Mouse (Mus musculus) heart, postnatal 10 days (tissue): ENCODE results near the gene Cog8. TPM values are rescaled to one million over a fixed set of nuclear protein-coding genes. Genes with fewer than 3 reads are reported as not detected.
A peak's percentile ranks its signal among the peaks of the same experiment; 100 is the strongest.

Experiments
- DNase-seq, 2 experiments: peaks; one replicate each; pipeline ENCODE4 v3.0.0; 2021
- intact Hi-C: fragments of 180-260 bp; cut with DNase I; formaldehyde crosslinking; loops from one replicate; pipeline ENCODE4 v1.15.1; 2025
- total RNA-seq, 2 experiments: library from RNA; stranded (reverse); gene quantifications; 2 replicates each; pipeline ENCODE4 v1.2.3; 2021

Cog8 gene
- 10 to 100 TPM; 18.9 to 22.1 TPM for total RNA-seq

DNA sequence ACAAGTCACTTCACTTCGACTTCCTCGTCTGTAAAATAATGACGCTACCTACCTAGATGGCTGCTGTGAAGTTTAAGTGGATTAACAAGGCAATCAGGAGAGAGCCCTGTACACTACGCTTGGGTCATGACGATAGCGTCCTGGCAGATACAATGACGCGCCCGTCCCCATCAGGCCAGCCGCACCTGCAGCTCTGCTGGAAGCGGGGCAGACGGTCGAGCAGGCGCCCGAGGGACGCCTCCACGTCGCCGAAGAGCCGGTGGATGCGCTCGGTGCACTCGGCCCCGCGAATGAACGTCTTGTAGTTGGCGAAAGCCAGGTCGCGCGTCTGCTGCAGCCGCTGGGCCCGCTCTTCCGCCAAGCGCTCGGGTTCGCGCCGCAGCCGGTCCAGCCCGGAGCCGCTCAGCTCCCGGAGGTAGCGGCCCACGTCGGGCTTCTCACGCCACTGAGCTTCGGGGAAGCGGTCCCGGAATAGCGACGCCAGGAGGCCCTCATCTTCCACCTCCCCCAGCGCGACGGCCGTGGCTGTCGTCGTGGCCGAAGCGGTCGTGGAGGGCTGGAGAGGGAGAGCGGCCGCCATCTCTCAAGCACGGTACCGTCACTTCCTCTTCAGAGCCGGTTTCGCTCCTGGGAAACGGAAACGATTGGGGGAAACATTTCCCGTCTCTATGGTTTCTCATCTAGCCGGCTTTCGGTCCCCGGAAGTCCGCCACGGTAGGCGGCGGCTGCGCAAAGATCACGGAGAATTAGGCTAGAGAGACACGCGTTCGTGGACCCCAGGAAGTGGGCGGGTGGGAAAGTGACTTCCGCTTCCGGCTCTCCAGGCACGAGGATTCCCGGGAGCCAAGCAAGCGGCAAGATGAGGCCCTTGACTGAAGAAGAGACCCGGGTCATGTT is at the start of gene Cog8, which contains the start of gene Nip7:
Gene Cog8, minus strand, starts transcription at position 614 of the 897 bp plus-strand sequence.
Gene Nip7, plus strand, starts transcription at position 802 of the 897 bp plus-strand sequence.
- peak; percentile 98 for DNase-seq
- intact Hi-C loops = no loop called here

- intact Hi-C loops = loop anchor here (2.0 to 5.0 kb wide), 2 partner anchors 220 to 318 kb away; no protein-coding TSS in a partner anchor
Observed at GRCm38 (mm10) chr8:107104547-107104946, 48.1 kb upstream of the Cog8 start.

DNA sequence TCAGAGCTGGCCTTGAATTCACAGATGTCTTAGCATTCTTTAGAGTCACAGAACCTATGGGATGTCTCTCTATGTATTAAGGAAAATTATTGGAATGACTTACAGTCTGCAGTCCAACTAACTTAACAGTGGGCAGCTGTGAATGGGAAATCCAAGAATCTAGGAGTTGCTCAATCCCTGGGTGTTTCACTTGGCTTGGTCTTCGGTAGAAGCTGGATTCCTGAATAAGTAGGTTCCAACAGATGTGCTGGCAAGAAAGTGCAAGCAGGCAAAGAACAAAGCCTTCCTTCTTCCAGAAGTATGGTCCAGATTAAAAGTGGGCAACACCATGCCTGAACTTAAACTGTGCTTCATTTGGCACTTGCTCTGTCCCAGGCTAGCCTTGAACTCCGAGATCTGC is 44.1 kb upstream of the Cog8 start:
- DNase-seq = no peak
- intact Hi-C loops = loop anchor here (5.0 kb wide), 1 partner anchor 322 kb away; no protein-coding TSS in a partner anchor

More at GRCm38 (mm10) chr8:107104547-107104946, 48.1 kb upstream of the Cog8 start:
- peak; percentile 82 to 92 for DNase-seq

- intact Hi-C loops = no loop called here
- DNase-seq = peak; percentile 95
Observed at GRCm38 (mm10) chr8:107096366-107097036, 40.0 kb upstream of the Cog8 start, which contains the start of gene Terf2. TSS of gene Terf2 (minus strand) at chr8:107096547.

- no peak for DNase-seq
- intact Hi-C loops = no loop called here
Observed at GRCm38 (mm10) chr8:107095717-107096365, 39.4 kb upstream of the Cog8 start.

DNA sequence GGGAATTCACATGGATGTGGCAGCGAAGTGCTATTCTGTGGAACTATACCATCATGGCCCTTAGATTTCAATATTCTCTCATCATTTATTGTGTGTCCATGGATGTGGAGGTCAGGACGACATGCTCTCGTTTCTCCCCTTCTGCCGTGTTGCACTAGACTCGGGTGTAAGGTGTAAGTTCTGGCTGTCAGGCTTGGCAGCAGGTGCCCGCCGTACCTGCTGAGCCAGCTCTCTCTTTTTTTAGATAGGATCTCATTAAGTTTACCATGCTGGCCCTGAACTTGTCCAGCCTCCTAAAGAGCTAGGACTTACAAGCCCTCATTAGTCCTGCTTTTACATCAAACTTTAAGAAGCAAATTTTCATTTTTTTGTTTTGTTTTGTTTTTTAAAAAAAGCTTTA is 34.0 kb upstream of the Cog8 start:
- intact Hi-C loops = no loop called here
- DNase-seq = no peak

GRCm38 (mm10) chr8:107088526-107089063 is 32.1 kb upstream of the Cog8 start:
- DNase-seq = no peak
- intact Hi-C loops = no loop called here

DNA sequence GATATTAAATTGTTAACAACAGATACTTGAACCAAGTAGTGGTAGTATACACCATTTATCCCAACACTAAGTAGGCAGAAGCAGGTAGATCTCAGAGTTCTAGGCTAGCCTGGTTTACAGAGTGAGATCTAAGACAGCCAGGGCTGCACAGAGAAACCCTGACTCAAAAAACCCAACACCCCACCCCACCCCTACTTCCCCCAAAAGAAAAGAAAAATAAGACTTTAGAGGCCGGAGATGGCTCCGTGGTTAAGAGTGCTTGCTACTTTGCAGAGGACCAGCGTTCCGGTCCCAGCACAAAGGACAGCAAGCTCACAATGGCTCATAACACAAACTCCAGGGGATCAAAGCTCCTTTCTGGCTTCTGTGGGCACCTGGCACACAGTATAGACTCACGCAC is 29.5 kb upstream of the Cog8 start:
- DNase-seq = no peak
- intact Hi-C loops = no loop called here

DNA sequence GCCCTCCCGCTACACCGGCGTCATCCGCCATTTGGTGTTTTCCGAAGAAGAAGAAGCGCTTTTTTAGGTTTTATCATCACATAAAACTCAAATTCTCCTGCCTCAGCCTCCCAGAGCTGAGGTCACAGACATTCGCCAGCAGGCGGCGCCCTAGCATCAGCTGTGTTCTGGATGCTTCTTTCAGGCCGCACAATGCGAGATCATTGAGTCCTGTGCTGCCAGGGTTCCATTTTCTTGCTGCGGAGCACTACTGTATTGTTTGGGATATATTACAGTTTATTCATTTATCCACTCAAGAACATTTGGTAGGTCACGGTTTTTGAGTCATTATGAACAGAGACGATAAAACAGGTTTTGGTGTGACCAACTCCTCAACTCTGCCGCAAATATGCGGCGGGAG is 28.9 kb upstream of the Cog8 start:
- intact Hi-C loops = no loop called here

DNA sequence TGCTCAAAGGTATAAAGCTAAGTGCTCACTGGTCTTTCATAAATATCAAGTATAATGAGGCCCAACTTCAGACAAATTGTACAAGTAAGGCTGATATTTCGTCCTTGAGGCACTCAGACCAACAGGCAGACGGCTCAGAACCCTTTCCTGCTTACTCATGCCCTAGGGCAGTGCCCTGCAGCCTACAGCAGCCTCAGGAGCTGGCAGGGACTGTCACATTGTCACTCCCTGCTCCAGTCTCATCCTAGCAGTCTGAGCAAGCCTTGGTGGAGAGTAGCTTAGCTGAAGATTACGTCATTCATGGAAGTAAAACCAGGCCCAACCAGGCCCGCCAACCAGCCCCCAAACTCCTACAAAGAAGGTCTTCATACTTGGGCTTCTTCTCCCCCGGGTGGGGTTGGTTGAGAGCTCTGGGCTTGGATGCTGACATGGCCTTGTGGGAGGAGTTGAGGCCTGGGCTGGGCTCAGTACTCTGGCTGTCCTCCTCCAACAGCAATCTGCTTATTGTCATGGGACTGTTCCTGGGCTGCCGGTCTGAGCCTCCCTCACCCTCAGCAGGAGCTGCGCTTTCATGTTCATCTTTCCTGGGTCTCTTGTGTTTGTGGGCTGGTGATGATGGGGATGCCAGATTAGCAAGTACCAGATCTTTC is 19.9 kb upstream of the Cog8 start:
- DNase-seq = peak; percentile 37 to 46
- intact Hi-C loops = no loop called here

More for the DNA sequence above, 28.9 kb upstream of the Cog8 start:
- no peak for DNase-seq

DNA sequence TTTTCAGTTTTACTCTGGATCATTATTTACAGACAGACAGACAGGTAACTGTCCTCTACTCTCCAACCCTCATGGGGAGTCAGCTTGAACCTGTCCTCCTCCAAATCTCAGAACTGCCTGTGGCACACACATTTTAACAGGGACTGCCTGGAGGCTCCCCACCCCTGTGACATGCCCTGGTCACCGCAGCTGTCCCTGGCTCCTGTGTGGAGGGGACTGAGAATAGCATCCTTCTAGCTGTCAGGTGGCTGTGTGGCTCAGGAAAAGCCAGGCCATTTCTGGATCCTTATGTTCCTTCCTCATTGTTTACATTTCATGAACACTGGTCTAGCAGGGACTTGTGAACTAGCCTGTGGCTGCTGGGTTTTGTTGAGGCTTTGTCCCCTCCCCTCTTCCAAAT is 17.6 kb upstream of the Cog8 start:
- intact Hi-C loops = no loop called here
- DNase-seq = no peak

DNA sequence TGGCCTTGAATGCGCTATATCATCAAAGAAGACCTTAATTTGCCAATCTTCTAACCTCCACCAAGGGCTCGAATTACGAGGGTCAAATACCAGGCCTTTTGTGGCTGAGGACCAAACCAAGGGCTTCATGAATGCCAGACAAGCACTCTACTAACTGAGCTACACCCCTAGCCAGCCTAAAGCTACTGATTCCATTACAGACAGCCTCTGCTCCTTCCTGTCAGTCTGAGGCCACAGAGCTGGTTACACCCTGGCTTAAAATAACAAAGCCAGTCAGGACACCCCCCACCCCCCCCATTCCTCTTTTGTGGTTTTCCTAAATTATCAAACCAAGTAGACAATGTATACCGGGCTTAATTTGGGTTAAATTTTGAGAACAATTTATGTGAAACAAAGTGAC is 17.2 kb upstream of the Cog8 start:
- no peak for DNase-seq
- intact Hi-C loops = no loop called here

DNA sequence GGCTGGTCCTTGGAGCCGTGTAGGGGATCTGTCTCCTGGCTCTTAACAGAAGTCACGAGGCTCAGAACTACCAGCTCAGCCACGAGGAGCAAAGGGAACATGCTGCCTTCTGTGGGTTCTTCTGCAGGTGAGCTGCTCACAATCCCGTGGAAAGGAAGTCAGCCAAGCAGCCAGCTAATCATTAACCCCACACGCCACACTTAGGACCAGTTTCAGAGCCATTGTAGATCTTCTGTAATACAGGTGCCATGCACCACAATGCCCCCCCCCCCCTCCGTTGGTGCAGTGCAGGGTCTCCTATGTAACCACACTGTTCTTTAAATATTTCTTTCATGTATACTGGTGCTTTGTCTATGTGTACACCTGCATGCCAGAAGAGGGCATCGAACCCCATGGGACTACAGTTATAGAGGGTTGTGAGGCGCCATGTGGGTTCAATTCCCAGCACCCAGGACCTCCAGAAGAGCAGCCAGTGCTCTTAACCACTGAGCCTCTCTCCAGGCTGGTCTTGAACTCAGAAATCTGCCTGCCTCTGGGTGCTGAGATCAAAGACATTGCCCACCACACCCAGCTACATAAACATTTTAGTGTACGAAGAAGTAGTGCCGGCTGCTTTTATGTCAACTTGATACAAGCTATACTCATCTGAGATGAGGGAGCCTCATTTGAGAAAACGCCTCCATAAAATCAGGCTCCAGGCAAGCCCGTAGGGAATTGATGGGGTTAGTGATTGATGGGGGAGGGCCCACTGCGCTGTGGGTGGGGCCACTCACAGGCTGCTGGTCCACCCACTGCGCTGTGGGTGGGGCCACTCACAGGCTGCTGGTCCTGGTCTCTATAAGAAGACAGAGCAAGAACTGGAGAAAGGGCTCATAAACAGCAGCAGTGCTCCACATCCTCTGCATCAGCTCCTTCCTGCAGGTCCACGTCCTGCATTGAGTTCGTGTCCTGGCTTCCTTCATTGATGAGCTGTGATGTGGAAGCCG is 9.3 kb upstream of the Cog8 start, which contains the start of gene Tmed6:
Gene Tmed6, minus strand, starts transcription at position 134 of the 986 bp plus-strand sequence.
- intact Hi-C loops = no loop called here
- no peak for DNase-seq

DNA sequence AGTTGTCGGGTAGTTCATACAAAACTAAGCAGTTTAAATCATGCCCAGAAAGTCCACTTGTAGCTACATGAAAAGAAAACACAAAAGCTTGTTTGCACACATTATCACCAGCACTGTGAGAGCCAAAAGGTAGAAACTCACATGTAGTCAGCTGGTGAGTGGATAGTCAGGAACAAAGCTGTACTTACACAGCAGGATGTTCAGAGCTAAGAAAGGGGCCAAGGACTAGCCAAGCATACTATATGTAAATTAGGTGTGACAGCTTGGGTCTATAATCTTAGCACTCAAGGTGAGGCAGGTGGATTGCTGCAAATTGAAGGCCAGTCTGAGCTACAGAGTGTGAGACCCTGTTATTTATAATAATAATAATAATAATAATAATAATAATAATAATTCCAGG is 6.1 kb upstream of the Cog8 start:
- no peak for DNase-seq
- intact Hi-C loops = no loop called here

GRCm38 (mm10) chr8:107056973-107057369 is 482 bp upstream of the Cog8 start:
- intact Hi-C loops = no loop called here
- no peak for DNase-seq

DNA sequence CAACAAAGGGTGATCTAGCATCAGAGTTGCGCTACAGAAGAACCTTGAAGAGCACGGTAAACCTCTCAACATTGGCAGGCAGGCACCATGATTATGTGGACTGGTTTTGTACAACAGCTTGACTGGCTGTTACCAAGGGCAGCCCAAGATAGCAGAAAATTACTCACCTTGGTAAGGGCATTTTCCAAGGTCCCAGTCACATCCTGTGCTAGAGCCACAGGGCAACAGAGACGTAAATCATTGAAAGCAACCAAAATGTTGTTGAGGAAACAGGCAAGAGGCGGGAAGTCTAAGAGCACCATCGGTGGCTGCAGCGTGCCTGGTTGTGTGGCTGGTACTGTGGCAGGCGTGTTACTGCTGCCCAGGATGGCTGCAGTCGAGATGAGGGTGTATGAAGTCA is 4.4 kb downstream of the Cog8 start:
- DNase-seq = no peak
- intact Hi-C loops = no loop called here

DNA sequence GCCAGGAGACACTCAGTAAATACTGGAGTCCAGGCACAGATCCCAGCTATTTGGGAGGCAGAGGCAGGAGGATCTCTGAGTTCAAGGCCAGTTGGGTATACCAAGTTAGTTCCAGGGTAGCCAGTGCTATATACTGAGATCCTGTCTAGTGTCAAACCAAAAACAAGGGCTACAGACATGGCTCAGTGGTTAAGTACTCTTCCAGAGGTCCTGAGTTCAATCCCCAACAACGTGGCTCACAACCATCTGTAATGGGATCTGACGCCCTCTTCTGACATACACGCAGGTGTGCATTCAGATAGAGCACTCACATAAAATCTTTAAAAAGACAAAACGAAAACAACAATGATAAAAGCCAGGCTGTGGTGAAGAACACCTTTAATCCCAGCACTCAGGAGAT is 7.0 kb downstream of the Cog8 start:
- intact Hi-C loops = loop anchor here (2.0 kb wide), 1 partner anchor 19 kb away; the partner anchor contains the start of gene Vps4a
- DNase-seq = no peak

DNA sequence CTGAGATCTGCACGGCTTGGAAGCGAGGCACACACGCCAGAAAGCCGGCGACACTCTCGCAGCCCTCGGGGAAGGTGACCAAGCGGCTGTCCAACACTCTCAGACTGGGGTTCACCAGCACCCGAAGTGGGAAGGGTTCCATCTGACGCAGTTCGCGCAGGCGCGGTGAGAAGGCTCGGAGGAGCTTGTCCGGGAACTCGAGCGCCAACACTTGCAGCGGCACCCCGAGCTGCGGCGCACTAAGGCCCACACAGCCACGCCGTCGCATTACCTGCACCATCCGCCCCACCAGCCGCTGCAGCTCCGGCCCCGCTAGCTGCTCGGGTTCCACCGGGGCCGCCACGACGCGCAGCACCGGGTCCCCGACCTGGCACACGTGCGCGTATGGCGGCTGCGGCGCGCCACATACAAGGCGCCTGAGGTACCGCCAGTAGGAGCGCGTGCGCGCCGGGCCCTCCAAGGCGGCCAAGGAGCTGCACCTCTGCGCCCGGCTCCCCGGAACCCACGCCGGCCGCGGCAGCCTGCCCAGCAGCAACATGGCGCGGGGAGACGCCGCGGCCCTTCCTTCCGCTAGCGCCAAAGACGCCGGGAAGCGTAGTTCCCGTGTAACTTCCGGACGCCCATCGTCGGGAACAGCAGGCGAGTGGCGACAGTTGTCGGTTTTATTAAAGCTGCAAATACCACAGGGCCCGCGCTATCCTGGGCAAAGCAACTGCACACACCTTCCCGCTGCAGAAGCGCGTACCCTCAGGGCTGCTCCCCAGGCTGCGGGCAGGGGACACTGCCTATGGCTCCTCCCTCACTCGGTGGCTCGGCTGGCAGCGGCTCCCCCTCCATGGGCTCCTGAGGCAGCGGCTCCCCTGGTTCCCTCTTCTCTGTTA is 8.2 kb downstream of the Cog8 start, which contains the start of gene Pdf:
Gene Pdf, minus strand, starts transcription at position 554 of the 881 bp plus-strand sequence.
- intact Hi-C loops = loop anchor here (2.0 kb wide), 1 partner anchor 18 kb away; the partner anchor contains the start of gene Vps4a
- DNase-seq = peak; percentile 87
